Mouse (Mus musculus): ENCODE results near the gene Gm37240. TPM values are rescaled to one million over a fixed set of nuclear protein-coding genes. Genes with fewer than 3 reads are reported as not detected.

Gm37240 gene
- polyA plus RNA-seq, 1 experiment = not detected

GRCm38 (mm10) chr3:85124924-85125323 is 762.4 kb downstream of the Gm37240 start:
- H3K27ac ChIP-seq (ENCODE audit: insufficient read depth, low read depth, low read length) = no peak overlapping the region
- H3K4me3 ChIP-seq (ENCODE audit: insufficient read depth, low read length) = no peak overlapping the region
- no peaks in the 10 kb centered on the region for H3K4me1 ChIP-seq (ENCODE audit: control insufficient read depth, insufficient read depth, low read length)
- TF ChIP-seq CTCF (IDR thresholded peaks at IDR 0.05; ENCODE audit: low read depth, low read length) (no peak), POLR2A (IDR thresholded peaks at IDR 0.05; ENCODE audit: borderline replicate concordance, low read depth, low read length) (no peak)

GRCm38 (mm10) chr3:85124410-85124809 is 762.9 kb downstream of the Gm37240 start:
- Histone ChIP-seq H3K27ac (ENCODE audit: insufficient read depth, low read depth, low read length) (no peak overlapping the region), H3K4me1 (ENCODE audit: control insufficient read depth, insufficient read depth, low read length) (no peaks in the 10 kb centered on the region), H3K4me3 (ENCODE audit: insufficient read depth, low read length) (no peak overlapping the region)
- TF ChIP-seq CTCF (IDR thresholded peaks at IDR 0.05; ENCODE audit: low read depth, low read length) = no peak
- no peak for TF ChIP-seq POLR2A (IDR thresholded peaks at IDR 0.05; ENCODE audit: borderline replicate concordance, low read depth, low read length)

- Histone ChIP-seq H3K4me3 (ENCODE audit: insufficient read depth, low read length) (no peak overlapping the region), H3K4me1 (ENCODE audit: control insufficient read depth, insufficient read depth, low read length) (no peaks in the 10 kb centered on the region), H3K27ac (ENCODE audit: insufficient read depth, low read depth, low read length) (no peak overlapping the region)
- TF ChIP-seq POLR2A (IDR thresholded peaks at IDR 0.05; ENCODE audit: borderline replicate concordance, low read depth, low read length) (no peak), CTCF (IDR thresholded peaks at IDR 0.05; ENCODE audit: low read depth, low read length) (no peak)
Observed at GRCm38 (mm10) chr3:85117702-85118101, 769.6 kb downstream of the Gm37240 start.

GRCm38 (mm10) chr3:85117014-85117413 is 770.3 kb downstream of the Gm37240 start:
- H3K4me1 ChIP-seq (ENCODE audit: control insufficient read depth, insufficient read depth, low read length) = no peaks in the 10 kb centered on the region
- no peak overlapping the region for H3K27ac ChIP-seq (ENCODE audit: insufficient read depth, low read depth, low read length)
- H3K4me3 ChIP-seq (ENCODE audit: insufficient read depth, low read length) = no peak overlapping the region
- TF ChIP-seq POLR2A (IDR thresholded peaks at IDR 0.05; ENCODE audit: borderline replicate concordance, low read depth, low read length) = no peak
- TF ChIP-seq CTCF (IDR thresholded peaks at IDR 0.05; ENCODE audit: low read depth, low read length) = no peak

- no peak overlapping the region for H3K4me3 ChIP-seq (ENCODE audit: insufficient read depth, low read length)
- H3K4me1 ChIP-seq (ENCODE audit: control insufficient read depth, insufficient read depth, low read length) = no peaks in the 10 kb centered on the region
- TF ChIP-seq POLR2A (IDR thresholded peaks at IDR 0.05; ENCODE audit: borderline replicate concordance, low read depth, low read length) (no peak), CTCF (IDR thresholded peaks at IDR 0.05; ENCODE audit: low read depth, low read length) (no peak)
- H3K27ac ChIP-seq (ENCODE audit: insufficient read depth, low read depth, low read length) = no peak overlapping the region
Observed at GRCm38 (mm10) chr3:85115959-85116543, 771.3 kb downstream of the Gm37240 start.

- Histone ChIP-seq H3K27ac (ENCODE audit: insufficient read depth, low read depth, low read length) (no peak overlapping the region), H3K4me3 (ENCODE audit: insufficient read depth, low read length) (no peak overlapping the region), H3K4me1 (ENCODE audit: control insufficient read depth, insufficient read depth, low read length) (no peaks in the 10 kb centered on the region)
- TF ChIP-seq CTCF (IDR thresholded peaks at IDR 0.05; ENCODE audit: low read depth, low read length) (no peak), POLR2A (IDR thresholded peaks at IDR 0.05; ENCODE audit: borderline replicate concordance, low read depth, low read length) (no peak)
Observed at GRCm38 (mm10) chr3:85113565-85113964, 773.8 kb downstream of the Gm37240 start.

- no peaks in the 10 kb centered on the region for H3K4me1 ChIP-seq (ENCODE audit: control insufficient read depth, insufficient read depth, low read length)
- H3K27ac ChIP-seq (ENCODE audit: insufficient read depth, low read depth, low read length) = no peak overlapping the region
- no peak overlapping the region for H3K4me3 ChIP-seq (ENCODE audit: insufficient read depth, low read length)
- TF ChIP-seq POLR2A (IDR thresholded peaks at IDR 0.05; ENCODE audit: borderline replicate concordance, low read depth, low read length) = no peak
- TF ChIP-seq CTCF (IDR thresholded peaks at IDR 0.05; ENCODE audit: low read depth, low read length) = no peak
Observed at GRCm38 (mm10) chr3:85110762-85111161, 776.6 kb downstream of the Gm37240 start.

- no peak for TF ChIP-seq POLR2A (IDR thresholded peaks at IDR 0.05; ENCODE audit: borderline replicate concordance, low read depth, low read length)
- TF ChIP-seq CTCF (IDR thresholded peaks at IDR 0.05; ENCODE audit: low read depth, low read length) = no peak
- Histone ChIP-seq H3K27ac (ENCODE audit: insufficient read depth, low read depth, low read length) (no peak overlapping the region), H3K4me3 (ENCODE audit: insufficient read depth, low read length) (no peak overlapping the region), H3K4me1 (ENCODE audit: control insufficient read depth, insufficient read depth, low read length) (no peaks in the 10 kb centered on the region)
Observed at GRCm38 (mm10) chr3:85109221-85109620, 778.1 kb downstream of the Gm37240 start.

- H3K4me1 ChIP-seq (ENCODE audit: control insufficient read depth, insufficient read depth, low read length) = no peaks in the 10 kb centered on the region
- no peak overlapping the region for H3K4me3 ChIP-seq (ENCODE audit: insufficient read depth, low read length)
- H3K27ac ChIP-seq (ENCODE audit: insufficient read depth, low read depth, low read length) = no peak overlapping the region
- TF ChIP-seq CTCF (IDR thresholded peaks at IDR 0.05; ENCODE audit: low read depth, low read length) (no peak), POLR2A (IDR thresholded peaks at IDR 0.05; ENCODE audit: borderline replicate concordance, low read depth, low read length) (no peak)
Observed at GRCm38 (mm10) chr3:85108396-85108795, 778.9 kb downstream of the Gm37240 start.

GRCm38 (mm10) chr3:85106956-85107355 is 780.4 kb downstream of the Gm37240 start:
- Histone ChIP-seq H3K27ac (ENCODE audit: insufficient read depth, low read depth, low read length) (no peak overlapping the region), H3K4me1 (ENCODE audit: control insufficient read depth, insufficient read depth, low read length) (no peaks in the 10 kb centered on the region), H3K4me3 (ENCODE audit: insufficient read depth, low read length) (no peak overlapping the region)
- TF ChIP-seq POLR2A (IDR thresholded peaks at IDR 0.05; ENCODE audit: borderline replicate concordance, low read depth, low read length) = no peak
- no peak for TF ChIP-seq CTCF (IDR thresholded peaks at IDR 0.05; ENCODE audit: low read depth, low read length)

Data from bone marrow macrophage, adult 2 months (primary cell).